Mouse (Mus musculus) layer of hippocampus, postnatal 25 days (tissue): ENCODE data around the gene Gm2022. TPM values are rescaled to one million over a fixed set of nuclear protein-coding genes. Genes with fewer than 3 reads are reported as not detected.
"Not testable (repeated sequence)": the region's sequence is repeated elsewhere in the genome, so short reads cannot be mapped to it uniquely, and the experiment has no call there.

Experiments used
- DNase-seq, 2 experiments: peaks; one replicate each; pipeline ENCODE4 v3.0.0; 2022; ENCODE audit warnings: mixed read lengths in 2 of 2, low spot score in 1 of 2; ENCODE audit errors: extremely low spot score in 1 of 2
- total RNA-seq, 2 experiments: library from RNA; stranded (reverse); gene quantifications; 2 replicates each; pipeline ENCODE4 v1.2.3; 2021

Gene Gm2022
- not detected for total RNA-seq

DNA sequence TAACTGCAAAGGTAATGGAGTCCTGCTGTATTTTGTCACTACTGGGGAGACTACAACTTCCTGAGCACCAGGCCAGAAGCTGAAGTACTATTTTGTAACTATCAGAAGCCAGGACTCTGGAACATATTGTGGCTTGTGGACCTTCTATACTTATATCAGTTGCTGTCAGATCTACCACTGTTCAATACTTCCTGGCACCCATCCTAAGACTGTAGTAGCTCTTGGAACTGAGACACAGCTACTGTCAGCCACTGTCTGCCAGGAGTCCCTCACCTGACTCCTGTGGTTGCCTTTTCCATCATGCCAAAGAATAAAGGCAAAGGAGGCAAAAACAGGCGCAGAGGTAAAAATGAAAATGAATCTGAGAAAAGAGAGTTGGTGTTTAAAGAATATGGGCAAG lies at the start of gene Gm2022:
TSS of gene Gm2022 (plus strand) at position 301 of the 400 bp plus-strand sequence.
- DNase-seq: not testable (repeated sequence)

DNA sequence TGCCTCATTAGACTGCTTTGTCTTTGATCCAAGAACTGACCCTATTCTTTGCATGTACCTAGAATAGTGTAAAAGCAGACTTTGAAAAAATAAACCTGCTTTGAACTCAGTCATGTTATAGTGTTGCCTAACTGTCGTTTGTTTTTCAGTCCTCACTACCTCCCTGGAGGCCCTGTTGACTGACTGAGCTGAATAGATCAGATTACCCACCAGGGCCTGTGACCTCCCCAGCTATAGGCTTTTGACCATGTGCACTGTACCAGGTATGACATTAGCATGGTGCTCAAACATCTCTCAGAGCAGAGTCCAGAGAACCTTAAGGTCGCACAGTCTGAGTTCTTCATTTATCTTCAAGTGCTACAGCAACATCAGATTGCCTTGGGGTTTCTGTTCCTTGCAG lies 44.5 kb upstream of the Gm2022 start:
- DNase-seq: not testable (repeated sequence)

DNA sequence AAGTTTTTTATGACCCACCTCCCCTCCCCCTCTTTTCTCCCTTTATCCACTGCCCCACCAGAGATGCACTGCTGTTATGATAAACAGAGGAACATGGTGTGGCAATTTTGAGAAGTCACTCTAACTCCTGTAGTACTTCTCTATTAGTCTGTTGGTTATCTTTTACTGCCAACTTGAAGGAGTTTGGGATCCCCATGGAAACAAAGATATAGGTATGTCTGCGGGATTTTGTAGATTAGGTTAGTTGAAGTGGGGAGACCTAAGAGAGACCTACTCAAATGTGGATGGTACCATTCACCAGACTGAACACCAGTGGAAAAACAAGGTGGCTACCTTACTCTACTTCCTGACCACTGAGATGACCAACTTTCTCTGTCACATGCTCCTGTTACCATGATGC lies 39.1 kb upstream of the Gm2022 start:
- DNase-seq: not testable (repeated sequence)

DNA sequence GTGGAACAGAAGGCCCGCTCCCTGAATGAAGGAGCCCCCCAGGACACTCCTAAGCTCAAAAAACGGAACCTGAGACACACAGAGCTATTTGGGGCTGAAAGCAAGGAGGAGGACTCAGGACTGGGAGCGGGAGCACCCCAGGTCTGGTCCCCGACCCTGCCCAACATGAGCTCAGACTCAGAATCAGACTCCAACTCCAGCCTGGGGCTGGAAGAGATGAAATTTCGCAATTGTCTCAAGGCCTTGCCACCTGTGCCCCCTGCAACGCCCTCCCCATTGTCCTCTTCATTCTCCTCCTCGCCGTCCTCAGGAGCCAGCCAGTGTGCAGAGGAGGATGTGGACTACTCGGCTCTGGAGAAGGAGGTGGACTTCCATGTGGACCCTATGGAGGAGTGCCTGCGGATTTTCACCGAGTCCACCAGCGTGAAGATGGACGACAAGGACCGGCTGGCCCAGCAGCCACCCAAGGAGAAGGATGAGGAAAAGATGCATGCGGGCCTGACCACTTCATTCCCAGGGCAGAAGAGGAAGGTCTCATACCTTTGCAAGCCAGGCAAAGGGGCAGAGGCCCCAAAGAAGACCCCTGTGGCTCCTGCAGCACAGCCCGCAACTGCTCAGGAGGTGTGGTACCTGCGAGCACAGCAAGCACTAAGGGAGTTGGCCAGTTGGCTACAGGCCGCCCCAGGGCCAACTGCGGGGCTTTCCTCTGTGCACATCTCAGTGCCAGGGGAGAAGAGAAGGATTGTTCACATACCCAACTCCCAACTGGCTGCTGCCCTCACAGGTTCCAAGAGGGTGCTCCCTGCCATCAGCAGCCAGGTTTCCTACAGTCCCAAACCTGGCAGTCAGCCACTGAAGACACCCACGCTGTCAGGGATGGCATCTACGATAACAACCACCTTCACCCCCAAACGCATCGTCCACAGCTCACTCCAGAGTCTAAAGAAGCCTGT lies 33.2 kb upstream of the Gm2022 start:
- DNase-seq: peak in 1 of 2 experiments; percentile 2

DNA sequence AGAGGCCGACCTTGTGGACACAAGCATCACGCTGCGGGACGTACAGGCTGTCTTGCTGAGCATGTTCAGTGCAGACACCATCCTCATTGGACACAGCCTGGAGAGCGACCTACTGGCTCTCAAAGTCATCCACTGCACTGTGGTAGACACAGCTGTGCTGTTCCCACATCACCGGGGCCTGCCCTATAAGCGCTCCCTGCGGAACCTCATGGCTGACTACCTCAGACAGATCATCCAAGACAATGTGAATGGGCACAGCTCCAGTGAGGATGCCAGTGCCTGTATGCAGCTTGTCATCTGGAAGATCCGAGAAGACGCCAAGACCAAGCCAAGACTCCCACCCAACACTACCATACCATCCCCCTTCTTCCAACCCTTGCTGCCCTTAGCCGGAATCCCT lies 31.5 kb upstream of the Gm2022 start:
- DNase-seq: not testable (repeated sequence)

DNA sequence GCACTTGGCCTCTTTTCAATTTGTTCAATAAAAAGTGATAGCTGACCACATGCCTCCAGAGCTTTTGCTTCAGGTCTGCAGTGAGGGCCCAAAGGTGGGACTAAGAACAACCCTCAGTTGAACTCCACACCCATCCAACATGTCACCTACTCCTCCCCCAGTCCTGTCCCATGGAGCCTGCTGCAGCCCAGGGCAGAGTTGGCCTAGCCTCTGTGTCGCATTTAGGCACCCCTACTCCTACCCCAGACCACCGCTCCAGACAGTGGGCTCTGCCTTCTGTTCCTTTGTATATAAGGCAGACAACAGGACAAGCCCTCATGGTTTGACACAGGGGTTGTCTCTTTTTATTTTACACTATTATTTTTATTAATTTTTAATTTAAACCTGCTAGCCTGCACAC lies 31.1 kb upstream of the Gm2022 start:
- DNase-seq: not testable (repeated sequence)

DNA sequence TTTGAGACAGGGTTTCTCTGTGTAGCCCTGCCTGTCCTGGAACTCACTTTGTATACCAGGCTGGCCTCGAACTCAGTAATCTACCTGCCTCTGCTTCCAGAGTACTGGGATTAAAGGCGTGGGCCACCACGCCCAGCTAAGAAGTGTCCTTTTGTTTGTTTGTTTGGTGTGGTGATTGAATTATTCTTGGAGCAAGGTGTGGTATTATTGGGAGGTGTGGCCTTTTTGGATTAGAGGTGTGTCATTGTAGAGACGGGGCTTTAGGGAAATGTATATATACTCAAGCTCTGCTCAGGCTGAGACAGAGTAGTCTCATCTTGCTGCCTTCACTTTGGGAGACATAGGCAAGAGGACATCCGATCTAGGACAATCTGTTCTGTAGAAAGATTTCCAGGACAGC lies 21.4 kb upstream of the Gm2022 start, which contains the start of gene Gm2016:
TSS of gene Gm2016 (plus strand) at position 301 of the 400 bp plus-strand sequence.
- not testable (repeated sequence) for DNase-seq

DNA sequence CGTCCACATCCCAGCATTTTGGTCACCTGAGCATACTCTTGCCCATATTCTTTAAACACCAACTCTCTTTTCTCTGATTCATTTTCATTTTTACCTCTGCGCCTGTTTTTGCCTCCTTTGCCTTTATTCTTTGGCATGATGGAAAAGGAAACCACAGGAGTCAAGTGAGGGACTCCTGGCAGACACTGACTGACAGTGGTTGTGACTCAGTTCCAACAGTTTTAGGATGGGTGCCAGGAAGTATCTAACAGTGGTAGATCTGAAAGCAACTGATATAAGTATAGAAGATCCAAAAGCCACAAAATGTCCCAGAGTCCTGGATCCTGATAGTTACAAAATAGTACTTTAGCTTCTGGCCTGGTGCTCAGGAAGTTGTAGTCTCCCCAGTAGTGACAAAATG lies 24.6 kb downstream of the Gm2022 start, which contains the start of gene Gm2035:
TSS of gene Gm2035 (minus strand) at position 137 of the 400 bp plus-strand sequence.
- DNase-seq: not testable (repeated sequence)

Other genes starting within 250 kb of the Gm2022 start
- gene Gm21319, start 119.6 kb upstream of the Gm2022 start, total RNA-seq: not detected
- not detected for gene Gm21936, start 99.9 kb upstream of the Gm2022 start, total RNA-seq
- not detected for gene BB287469, start 78.8 kb upstream of the Gm2022 start, total RNA-seq
- gene Gm2001, start 53.0 kb upstream of the Gm2022 start, total RNA-seq: not detected
- not detected for gene Gm2016, start 21.3 kb upstream of the Gm2022 start, total RNA-seq
- gene Gm2035, start 24.5 kb downstream of the Gm2022 start, total RNA-seq: not detected
- gene Gm2042, start 58.7 kb downstream of the Gm2022 start, total RNA-seq: not detected
- not detected for gene Gm2075, start 116.5 kb downstream of the Gm2022 start, total RNA-seq
- not detected for gene Gm6803, start 123.4 kb downstream of the Gm2022 start, total RNA-seq
- not detected for gene Gm2056, start 131.6 kb downstream of the Gm2022 start, total RNA-seq
- not detected for gene Gm16368, start 188.3 kb downstream of the Gm2022 start, total RNA-seq